Mouse (Mus musculus): Measurements from ENCODE around the gene Cux1.

Gene Cux1

DNA sequence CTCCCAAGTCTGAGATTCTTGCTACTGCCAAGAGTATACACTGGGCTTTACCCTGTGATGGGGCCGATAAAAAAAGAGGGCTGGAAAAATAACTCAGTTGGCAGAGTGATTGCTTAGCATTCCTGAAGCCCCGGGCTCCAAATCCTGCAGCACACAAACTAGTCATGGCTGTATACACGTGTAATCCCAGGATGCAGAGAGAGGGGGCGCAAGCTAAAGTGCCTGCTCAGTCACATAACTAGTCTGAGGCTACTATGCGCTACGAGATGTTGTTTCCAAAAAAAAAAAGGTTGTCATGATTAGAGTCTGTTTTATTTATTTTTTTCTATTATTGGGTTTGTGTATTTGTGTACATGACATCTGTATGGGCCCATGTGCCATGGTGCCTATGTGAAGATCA, 245.9 kb downstream of the Cux1 start:
- no peak for DNase-seq (ENCODE audit: low spot score in 2 of 2)

DNA sequence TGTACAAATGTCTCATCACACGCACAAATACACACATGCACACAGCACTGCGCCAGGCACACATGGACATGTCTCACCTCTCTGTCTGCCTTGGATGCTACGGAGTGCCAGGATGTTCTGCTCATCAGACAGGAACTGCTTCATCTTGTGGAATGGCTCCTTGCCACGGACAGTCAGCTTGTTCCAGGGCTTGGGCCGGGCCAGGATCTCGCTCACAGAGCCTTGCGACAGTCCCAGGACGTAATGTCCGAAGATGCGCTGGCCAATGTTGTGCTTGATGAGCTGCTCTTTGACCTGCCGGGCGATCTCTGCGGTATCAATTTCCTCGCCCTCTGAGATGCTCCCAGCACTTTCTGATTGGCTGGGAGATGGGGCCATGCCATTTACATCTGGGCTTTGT, 254.7 kb downstream of the Cux1 start:
- DNase-seq (ENCODE audit: low spot score in 2 of 2): no peak

DNA sequence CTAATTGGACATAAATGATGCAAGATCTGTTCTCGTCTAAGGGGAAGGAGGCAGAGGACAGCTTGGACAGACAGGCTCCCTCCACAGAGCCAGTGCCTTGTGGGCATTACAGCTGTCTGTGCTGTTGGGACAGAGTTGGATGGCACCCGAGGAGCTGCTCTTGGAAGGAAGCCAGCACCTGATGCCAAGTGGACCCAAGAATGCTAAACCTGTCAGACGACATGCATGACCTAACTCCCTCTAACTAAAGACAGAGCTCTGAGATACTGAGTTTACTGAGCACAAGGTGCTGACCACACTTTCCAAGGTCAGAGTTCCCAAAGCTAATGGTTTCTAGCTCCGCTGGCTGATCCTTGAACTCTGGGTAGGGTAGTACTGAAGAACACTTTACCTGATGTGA, 255.1 kb downstream of the Cux1 start:
- DNase-seq (ENCODE audit: low spot score in 2 of 2): no peak

DNA sequence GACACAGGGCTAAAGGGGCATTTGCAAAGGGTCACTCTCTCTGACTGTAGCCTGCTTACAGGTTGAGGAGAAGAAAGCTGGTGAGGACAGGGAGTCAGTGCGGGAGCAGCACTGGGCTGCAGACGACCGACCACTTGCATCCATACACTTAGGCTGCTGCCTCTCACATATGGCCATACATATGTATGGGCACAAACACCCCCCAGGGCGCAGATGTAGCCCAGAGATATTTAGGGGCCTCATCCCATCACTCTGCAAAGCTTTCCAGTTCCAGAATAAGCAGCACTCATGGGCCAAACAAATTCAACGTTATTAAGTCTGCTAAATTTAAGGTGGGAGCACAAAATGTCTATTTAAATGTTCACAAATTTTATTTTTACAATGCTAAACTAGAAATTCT, 261.0 kb downstream of the Cux1 start:
- peak; percentile 57 to 74 for DNase-seq (ENCODE audit: low spot score in 2 of 2)

DNA sequence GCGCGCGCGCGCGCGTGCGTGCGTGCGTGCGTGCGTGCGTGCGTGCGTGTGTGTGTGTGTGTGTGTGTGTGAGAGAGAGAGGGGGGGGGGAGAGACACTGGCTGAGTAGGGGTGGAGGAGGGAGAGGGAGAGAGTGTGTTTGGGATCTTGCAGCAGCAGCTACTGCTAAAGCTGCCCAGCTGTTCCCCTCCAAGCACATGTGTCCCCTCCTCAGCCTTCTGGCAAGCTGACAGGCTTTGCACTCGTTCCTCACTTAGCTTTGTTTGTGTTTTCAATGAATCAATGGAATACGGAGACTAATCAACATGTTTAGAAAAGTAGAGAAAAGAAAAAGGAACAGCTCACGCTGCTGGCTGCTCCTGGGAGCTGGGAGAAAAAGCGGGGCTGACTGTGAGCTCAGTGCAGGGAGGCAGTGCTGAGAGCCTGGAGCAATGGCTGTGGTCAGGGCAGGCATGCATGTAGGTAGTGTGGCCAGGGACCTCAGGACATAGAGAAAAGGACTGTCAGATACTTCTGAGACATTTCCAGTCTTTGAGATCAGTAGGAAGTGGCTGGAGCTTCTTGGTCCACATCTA, 263.8 kb downstream of the Cux1 start:
- DNase-seq (ENCODE audit: low spot score in 2 of 2): peak; percentile 62 to 77

DNA sequence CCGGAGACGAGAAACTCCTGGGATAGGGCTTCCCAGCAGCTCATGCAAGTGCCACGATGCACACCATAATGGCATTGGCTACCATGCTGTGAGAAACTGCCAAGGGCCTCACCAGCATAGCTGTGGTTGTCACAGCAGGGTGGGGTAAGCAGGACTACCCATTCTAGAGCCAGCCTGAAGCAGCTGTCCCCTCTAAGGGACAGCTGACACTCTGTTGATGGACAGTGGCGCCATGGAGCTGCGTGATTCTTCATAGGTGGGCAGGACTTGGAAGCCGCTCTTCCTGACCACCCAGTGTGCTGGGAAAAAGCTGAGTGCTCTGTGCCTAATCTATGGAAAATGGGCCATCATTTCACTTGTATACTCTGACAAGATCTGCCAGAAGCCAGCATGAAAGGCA, 266.4 kb downstream of the Cux1 start:
- no peak for DNase-seq (ENCODE audit: low spot score in 2 of 2)

DNA sequence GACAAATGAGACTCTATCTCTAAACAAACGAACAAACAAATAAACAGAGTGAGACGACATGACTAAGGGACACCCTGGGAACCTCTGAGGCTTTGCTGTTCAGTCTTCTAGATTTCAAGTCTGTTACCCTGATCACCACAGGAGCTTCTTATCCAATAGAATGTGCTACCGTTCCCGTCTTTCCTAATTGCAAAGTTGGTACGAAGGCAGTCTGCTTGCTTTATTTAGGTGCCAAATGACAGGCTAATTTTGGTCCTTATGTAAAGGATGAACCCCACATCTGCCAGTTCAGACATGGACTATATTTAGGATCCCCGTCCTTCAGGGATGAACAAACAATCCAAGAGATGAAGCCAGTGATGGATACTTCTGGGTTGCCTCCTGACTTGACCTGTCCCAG, 269.6 kb downstream of the Cux1 start:
- DNase-seq (ENCODE audit: low spot score in 2 of 2): no peak

DNA sequence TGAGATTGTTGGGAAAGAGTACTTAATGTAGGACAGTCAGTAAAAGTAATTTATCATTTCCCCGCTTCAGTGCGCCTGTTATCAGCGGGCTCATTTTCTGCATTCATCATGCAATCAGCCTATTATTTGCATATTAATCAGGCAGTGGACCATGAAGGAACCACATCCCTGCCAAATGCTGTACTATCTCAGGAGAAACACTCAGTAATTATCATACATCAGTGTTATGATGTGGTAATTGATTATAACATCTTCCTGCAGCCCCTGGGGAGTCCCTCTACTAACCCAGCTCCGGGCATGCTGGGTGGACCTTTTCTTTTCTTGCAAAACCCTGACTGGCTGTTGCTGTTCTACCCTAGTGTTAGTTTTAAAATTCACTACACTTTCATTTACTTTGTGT, 270.4 kb downstream of the Cux1 start:
- DNase-seq (ENCODE audit: low spot score in 2 of 2): no peak

DNA sequence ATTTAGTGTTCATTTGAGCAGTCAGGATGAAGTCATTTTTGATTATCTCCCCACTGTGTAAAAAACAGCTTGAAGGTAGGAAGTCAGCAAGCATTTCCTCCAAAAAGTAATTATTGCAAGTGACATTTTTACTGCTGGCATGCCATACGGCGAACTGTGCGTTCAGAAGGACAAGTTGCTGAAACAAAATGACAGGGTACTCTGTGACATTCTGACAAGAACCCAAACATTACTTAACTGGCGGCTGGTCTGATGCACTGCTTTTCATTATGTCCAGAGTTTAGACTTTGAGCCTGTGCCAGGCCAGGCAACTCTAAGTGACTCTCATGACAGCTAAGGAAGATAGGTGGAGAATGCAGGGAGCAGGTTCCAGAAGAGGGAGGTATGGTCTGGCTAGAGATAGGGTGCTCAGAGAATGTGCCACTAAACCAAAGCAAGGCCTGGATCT, 274.3 kb downstream of the Cux1 start:
- DNase-seq (ENCODE audit: low spot score in 2 of 2): peak; percentile 32 to 48

DNA sequence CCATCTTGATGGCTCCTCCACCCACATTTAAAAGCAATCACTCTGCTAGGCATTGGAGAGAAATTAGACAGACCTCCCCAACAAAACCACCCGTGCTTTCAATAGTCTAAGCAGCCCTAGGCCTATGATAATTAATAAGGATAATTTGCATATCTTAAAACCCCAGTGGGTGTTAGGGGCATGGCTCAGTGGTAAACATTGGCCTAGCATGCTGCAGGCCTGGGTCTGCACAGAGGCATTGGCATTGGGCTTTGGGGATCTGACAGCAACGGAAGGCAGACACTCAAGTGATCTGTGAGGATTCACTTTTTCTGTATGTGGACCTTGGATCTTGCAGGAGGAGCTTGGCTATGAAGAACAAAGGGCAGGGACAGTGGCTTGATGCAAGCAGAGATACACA, 274.9 kb downstream of the Cux1 start:
- DNase-seq (ENCODE audit: low spot score in 2 of 2): no peak

DNA sequence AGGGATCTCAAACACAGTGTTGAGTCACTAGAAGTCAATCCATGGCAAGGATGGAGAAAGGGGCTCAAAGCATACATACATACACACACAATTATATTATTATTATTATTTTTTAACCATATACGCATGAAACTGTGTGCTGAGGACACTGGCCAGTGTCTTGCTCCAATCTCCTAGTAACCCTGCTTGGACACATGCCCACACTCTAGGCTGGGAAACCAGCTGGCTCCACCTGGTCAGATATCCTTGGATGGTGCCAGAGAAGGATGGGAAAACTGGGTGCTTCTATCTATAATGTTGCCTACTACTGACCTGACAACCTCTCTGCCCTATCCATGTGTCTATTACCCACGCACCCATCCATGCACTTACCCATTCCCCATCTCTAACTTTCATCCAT, 275.7 kb downstream of the Cux1 start:
- no peak for DNase-seq (ENCODE audit: low spot score in 2 of 2)

DNA sequence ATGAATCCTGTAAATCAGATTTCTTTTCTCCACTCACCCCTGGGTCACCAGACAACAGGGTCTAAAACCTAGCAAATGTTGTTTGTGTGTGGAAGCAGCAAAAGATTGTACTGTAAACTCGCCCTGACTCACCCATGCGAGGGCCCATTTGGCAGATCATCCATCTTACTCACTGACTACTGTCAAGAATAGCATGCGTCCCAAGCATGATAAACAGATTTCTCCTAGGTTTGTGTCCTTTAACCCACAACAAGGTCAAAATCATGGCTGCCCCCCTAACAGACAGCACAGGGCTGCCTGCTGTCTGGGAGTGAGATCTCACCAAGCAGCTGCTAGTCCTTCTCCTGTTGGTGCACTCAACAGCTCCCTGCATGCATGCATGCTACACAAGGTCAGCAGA, 277.5 kb downstream of the Cux1 start:
- no peak for DNase-seq (ENCODE audit: low spot score in 2 of 2)

DNA sequence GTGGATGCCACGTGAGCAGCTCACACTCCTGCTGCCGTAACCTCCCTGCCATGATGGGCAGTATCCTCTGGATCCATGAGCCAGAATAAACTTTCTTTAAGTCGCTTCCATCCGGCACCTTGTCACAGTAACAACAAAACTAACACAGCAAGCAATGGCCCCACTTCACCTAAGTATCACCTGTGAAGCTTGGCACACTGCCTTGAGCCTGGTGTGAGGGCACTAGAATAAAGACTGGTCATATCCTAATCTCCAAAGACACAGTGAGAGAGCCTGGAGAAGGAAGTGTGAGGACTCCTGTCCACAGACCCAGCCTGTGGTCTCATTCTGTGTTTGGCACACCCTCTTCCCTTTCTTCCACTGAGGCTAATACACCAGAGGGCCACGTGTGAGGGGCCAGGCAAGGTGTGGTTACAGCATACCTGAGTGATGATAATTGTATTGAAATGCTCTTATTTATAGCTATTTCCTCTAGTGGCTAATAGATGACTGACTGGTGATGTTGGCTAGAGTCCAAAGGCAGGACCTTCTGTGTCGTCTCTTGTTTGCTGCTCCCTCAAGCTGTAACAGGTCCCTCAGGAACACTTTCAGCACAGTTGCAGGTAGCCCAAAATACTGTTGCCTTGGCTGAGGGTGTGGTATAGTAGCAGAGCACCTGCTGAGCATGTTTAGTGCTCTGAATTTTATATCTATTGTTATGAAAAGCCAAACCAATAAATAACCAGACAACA, 278.8 kb downstream of the Cux1 start:
- DNase-seq (ENCODE audit: low spot score in 2 of 2): no peak

DNA sequence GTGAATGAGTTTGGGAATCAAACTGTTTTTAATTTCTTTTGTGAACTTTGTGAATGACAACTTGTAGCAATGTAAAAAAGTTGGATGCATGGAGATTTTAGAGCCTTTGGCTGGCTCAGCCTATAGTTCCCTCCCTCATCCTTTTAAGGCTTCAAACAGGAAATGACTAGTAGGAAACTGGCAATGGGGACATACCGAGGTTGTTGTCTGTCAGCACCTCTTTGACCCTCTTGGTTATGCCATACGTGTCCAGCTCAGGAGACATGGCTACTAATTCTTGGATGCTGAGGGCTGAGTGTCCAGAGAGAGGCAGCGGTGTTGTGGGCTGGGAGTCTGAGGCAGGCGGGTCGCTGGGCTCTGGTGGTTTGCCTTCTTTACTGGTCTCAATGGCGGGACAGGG, 280.7 kb downstream of the Cux1 start:
- DNase-seq (ENCODE audit: low spot score in 2 of 2): no peak

DNA sequence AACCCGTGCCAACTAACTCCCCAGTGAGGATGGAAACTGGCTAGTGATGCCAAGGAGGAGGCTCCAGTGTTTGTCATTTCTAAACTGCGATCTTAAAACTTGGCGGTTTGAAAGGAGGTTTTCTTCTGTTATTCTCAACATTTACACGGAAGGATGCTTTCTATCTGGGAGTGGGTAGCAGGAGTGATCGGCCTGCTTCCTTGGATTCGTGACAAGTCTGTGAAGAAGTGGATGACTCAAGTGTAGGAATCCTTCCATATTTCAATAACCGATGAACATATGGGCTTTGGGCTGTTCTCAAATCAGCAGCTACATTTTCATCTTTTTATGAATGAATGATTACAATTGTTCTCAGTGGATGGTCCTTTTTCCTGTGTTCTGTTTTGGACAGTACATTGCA, 282.2 kb downstream of the Cux1 start:
- DNase-seq (ENCODE audit: low spot score in 2 of 2): peak in 1 of 2 experiments; percentile 48

DNA sequence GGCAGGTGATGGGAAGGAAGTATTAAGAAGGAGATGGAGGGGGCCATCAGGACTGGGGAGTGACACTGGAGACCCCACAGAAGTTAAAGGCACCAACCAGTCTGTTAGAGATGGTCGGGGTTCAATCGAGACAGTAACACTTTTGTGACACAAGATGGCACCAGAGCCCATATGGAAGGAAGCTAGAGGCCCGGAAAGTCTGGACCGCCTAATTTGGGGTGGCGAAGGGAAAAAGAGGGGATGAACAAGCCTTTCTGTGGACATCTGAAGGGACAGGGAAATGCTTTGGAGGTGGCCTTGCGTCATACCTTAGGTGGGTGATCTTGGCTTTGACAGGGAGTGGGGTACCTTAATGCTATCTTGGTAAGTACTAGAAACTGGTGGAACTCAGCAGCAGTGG, 285.9 kb downstream of the Cux1 start:
- peak in 1 of 2 experiments; percentile 56 for DNase-seq (ENCODE audit: low spot score in 2 of 2)

DNA sequence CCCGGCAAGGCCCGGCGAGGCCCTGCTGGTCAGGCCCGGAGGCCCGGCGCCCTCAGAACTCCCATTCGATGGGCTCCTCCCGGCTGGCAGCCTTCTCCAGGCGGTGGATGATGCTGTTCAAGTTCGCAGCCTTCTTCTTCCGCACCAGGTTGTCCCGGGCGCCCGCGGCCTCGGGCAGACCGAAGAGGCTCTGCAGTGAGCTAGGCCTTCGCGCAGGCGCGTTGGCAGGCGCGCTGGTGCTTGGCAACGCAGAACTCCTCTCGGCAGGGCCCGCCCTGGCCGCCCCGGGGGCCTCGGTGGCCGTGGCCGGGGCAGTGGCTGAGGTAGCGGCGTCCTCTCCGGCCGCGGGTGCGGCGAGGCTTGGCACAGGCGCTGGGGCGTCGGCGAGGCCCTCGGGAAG, 292.6 kb downstream of the Cux1 start:
- no peak for DNase-seq (ENCODE audit: low spot score in 2 of 2)

DNA sequence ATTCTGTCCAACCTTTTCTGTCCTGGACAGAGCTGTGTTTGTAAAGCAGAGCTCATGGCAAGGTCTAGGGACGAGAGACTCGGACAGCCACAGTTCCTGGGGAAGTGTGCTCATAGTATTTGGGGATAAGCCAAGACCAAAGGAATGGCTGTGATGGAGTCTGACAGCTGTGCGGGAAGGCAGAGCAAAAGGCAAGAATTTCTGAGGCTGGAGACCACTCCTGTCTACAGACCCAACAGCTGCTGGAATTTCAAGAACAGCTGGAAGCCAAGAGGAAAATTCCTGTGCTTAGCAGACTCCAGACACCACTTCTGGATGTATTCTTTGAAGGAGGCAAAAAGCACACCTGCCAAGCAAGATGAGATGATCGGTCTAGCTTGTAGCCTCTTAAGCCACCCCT, 297.4 kb downstream of the Cux1 start:
- no peak for DNase-seq (ENCODE audit: low spot score in 2 of 2)

DNA sequence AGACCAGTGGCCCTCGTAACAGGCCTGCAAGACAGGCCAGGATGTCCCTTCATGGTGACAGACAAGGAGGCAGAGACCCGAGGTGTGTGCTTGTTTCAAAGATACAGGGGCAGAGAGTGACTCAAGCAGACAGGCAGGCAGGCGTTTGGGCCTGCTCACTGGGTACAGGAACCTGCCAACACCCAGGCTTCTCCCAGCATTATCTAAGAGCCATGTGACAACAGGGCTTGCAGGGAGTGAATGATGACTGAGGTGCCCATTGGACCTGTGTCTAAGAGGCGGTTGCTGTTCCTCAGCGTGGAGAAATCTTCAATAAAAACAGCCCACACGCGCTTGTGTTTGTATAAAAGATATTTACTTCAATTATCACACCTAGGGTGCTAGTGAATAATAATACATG, 301.2 kb downstream of the Cux1 start:
- no peak for DNase-seq (ENCODE audit: low spot score in 2 of 2)

DNA sequence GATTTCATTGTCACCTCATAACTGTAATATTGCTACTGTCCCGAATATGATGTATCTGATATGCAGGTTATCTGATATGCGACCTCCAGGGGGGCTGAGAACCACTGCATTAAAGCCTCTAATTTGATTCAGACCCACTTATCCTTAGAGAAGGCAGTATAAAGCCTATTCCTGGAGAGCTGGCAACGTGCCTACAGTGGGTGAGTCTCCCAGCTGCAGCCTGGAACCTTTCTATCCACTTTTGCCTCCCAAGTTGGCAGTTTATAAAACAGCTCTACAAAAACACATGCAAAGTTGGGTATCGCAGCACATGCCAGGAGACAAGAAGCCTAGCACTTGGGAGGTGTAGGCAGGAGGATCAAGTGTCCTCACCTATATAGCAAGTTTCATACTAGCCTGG, 303.9 kb downstream of the Cux1 start:
- DNase-seq (ENCODE audit: low spot score in 2 of 2): peak; percentile 79

DNA sequence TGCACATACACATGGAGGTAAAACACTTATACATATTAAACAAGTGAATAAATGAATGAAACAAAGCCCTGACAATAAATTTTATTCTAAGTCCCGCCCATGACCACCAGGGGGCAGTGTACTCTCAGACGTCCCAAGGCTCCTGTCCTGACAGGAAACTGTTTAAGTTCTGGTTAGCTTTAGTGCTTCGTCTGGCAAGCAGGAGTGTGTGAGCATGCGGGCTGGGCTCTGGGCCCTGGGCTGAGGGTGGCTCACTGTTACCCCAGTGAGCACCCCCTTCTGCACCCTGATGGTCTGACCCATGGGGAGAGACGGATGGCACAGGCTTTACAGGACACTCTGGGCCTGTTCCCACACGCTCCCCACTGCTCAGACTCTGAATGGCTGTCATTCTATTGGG, 308.4 kb downstream of the Cux1 start:
- DNase-seq (ENCODE audit: low spot score in 2 of 2): peak; percentile 56 to 75

DNA sequence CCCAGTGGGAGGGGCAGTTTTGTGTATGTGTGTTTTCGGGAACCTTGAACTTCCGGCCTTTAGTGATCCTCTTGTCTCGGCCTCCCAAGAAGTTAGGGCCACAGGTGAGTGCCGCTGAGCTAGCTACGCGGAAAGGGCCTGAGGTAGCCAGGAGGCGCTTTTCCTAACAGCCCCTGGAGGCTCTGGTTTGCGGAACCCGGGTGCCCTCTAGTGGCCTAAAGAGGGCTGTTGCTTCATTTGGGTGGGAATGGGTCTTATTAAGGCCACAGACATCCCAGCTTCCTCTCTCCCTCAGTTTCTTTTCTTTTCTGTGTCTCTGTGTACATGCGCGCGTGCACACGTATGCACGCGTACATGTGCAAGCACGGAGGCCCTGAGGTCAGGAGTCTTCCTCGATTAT, 314.4 kb downstream of the Cux1 start:
- DNase-seq (ENCODE audit: low spot score in 2 of 2): peak; percentile 76 to 88

DNA sequence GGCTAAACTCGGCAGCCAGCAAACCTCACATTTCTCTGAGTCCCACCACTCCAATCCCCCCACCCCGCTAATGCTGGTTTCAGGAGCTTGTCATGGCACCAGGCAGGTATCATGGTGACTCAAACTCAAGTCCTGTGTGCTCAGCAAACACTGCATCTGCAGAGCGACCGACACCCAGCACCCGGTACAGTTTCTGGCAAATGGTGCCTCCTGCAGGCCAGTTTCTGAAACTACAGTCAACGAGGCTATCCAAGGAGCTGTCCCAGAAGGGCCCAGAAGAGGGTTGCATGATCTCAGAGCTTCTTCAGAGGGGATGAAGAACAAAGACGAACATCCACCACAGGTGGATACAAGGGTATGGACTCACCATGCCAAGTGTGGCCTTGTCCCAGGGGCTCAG, 316.3 kb downstream of the Cux1 start:
- DNase-seq (ENCODE audit: low spot score in 2 of 2): no peak

DNA sequence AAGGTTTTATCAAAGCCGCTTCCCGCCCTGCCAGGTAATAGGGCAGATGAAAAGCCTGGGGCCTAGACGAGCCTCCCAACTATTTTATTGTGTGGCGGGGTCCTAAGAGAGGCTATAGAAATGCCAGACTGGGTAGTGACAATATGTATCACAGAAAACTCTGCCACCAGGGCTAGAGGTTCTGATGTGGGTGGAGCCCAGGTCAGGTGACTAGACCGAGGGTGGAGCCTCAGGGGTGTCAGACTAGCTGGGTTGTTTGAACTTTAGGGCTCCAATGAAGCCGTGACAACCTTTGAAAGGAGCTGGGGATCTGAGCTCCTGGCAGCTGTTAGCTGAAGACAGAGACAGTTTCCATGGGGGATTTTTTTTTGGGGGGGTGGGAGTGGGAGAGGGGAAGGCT, 318.8 kb downstream of the Cux1 start:
- DNase-seq (ENCODE audit: low spot score in 2 of 2): no peak
